Mouse (Mus musculus): Measurements from ENCODE around the gene Akr1b7. TPM values are rescaled to one million over a fixed set of nuclear protein-coding genes. Genes with fewer than 3 reads are reported as not detected.

The Akr1b7 gene
- polyA plus RNA-seq, 1 experiment from 2014 or later, result not detected

- Histone ChIP-seq H3K9ac (ENCODE audit: low read depth, low read length) (peak within 1 kb of the TSS; percentile 61), H3K4me3 (ENCODE audit: low read depth, low read length) (peak within 1 kb of the TSS; percentile 47), H3K36me3 (ENCODE audit: control insufficient read depth, insufficient read depth, low read length) (no peaks in the 10 kb centered on the region), H3K27me3 (replicated peaks; ENCODE audit: control insufficient read depth, insufficient read depth, low read length) (no peaks in the 10 kb centered on the region), H3K9me3 (ENCODE audit: control insufficient read depth, low read length) (no peaks in the 10 kb centered on the region), H3K4me2 (ENCODE audit: low read depth, low read length) (peak within 1 kb of the TSS; percentile 79), H3K27ac (replicated peaks; ENCODE audit: low read depth, low read length) (peak within 1 kb of the TSS; percentile 12), H3K4me1 (ENCODE audit: control insufficient read depth, insufficient read depth, low read length) (no peaks in the 10 kb centered on the region)
- peak; percentile 81 for DNase-seq (ENCODE audit: low spot score)
- WGBS, result 2% methylated on average over 17 of the region's 17 CpGs
- peak; percentile 72 for ATAC-seq (ENCODE audit: low read depth)
Measured at GRCm38 (mm10) chr6:34384110-34384661, 27.9 kb upstream of the Akr1b7 start, which contains the start of gene Akr1b10. Gene Akr1b10, plus strand, starts transcription at chr6:34384218.

GRCm38 (mm10) chr6:34384701-34385370 lies 27.3 kb upstream of the Akr1b7 start:
- H3K9me3 ChIP-seq (ENCODE audit: control insufficient read depth, low read length), result no peaks in the 10 kb centered on the region
- no peaks in the 10 kb centered on the region for H3K27me3 ChIP-seq (replicated peaks; ENCODE audit: control insufficient read depth, insufficient read depth, low read length)
- ATAC-seq (ENCODE audit: low read depth), result peak; percentile 77
- peak overlapping the region; percentile 47 for H3K4me3 ChIP-seq (ENCODE audit: low read depth, low read length)
- peak overlapping the region; percentile 79 for H3K4me2 ChIP-seq (ENCODE audit: low read depth, low read length)
- H3K4me1 ChIP-seq (ENCODE audit: control insufficient read depth, insufficient read depth, low read length), result no peaks in the 10 kb centered on the region
- H3K36me3 ChIP-seq (ENCODE audit: control insufficient read depth, insufficient read depth, low read length), result no peaks in the 10 kb centered on the region
- 1% methylated on average over 13 of the region's 13 CpGs for WGBS
- peak; percentile 58 for DNase-seq (ENCODE audit: low spot score)
- H3K27ac ChIP-seq (replicated peaks; ENCODE audit: low read depth, low read length), result peak overlapping the region; percentile 12
- peak overlapping the region; percentile 61 for H3K9ac ChIP-seq (ENCODE audit: low read depth, low read length)

GRCm38 (mm10) chr6:34388420-34389156 lies 23.5 kb upstream of the Akr1b7 start:
- WGBS, result 74% methylated on average over 4 of the region's 4 CpGs
- no peak overlapping the region for H3K4me3 ChIP-seq (ENCODE audit: low read depth, low read length)
- no peaks in the 10 kb centered on the region for H3K4me1 ChIP-seq (ENCODE audit: control insufficient read depth, insufficient read depth, low read length)
- peaks cover 9% of the 10 kb centered on the region; the same call in 1 of the 2 replicates for H3K9me3 ChIP-seq (ENCODE audit: control insufficient read depth, low read length)
- H3K4me2 ChIP-seq (ENCODE audit: low read depth, low read length), result no peak overlapping the region
- H3K36me3 ChIP-seq (ENCODE audit: control insufficient read depth, insufficient read depth, low read length), result peaks cover 12% of the 10 kb centered on the region; the same call in 1 of the 2 replicates
- H3K27me3 ChIP-seq (replicated peaks; ENCODE audit: control insufficient read depth, insufficient read depth, low read length), result no peaks in the 10 kb centered on the region
- peak; percentile 34; the same call in 1 of the 2 replicates for ATAC-seq (ENCODE audit: low read depth)
- DNase-seq (ENCODE audit: low spot score), result peak; percentile 47
- no peak overlapping the region for H3K27ac ChIP-seq (replicated peaks; ENCODE audit: low read depth, low read length)
- no peak overlapping the region for H3K9ac ChIP-seq (ENCODE audit: low read depth, low read length)

GRCm38 (mm10) chr6:34395897-34396296 lies 16.2 kb upstream of the Akr1b7 start:
- no peaks in the 10 kb centered on the region for H3K4me1 ChIP-seq (ENCODE audit: control insufficient read depth, insufficient read depth, low read length)
- no peak overlapping the region for H3K9ac ChIP-seq (ENCODE audit: low read depth, low read length)
- H3K4me3 ChIP-seq (ENCODE audit: low read depth, low read length), result no peak overlapping the region
- no peak overlapping the region for H3K27ac ChIP-seq (replicated peaks; ENCODE audit: low read depth, low read length)
- WGBS, result 64% methylated on average over 5 of the region's 5 CpGs
- H3K27me3 ChIP-seq (replicated peaks; ENCODE audit: control insufficient read depth, insufficient read depth, low read length), result no peaks in the 10 kb centered on the region
- H3K4me2 ChIP-seq (ENCODE audit: low read depth, low read length), result no peak overlapping the region
- peaks cover 5% of the 10 kb centered on the region; the same call in 1 of the 2 replicates for H3K9me3 ChIP-seq (ENCODE audit: control insufficient read depth, low read length)
- ATAC-seq (ENCODE audit: low read depth), result no peak
- DNase-seq (ENCODE audit: low spot score), result no peak
- H3K36me3 ChIP-seq (ENCODE audit: control insufficient read depth, insufficient read depth, low read length), result peaks cover 7% of the 10 kb centered on the region; the same call in 1 of the 2 replicates

- ATAC-seq (ENCODE audit: low read depth) (no peak), DNase-seq (ENCODE audit: low spot score) (no peak)
- Histone ChIP-seq H3K36me3 (ENCODE audit: control insufficient read depth, insufficient read depth, low read length) (no peaks in the 10 kb centered on the region), H3K27ac (replicated peaks; ENCODE audit: low read depth, low read length) (no peak overlapping the region), H3K4me3 (ENCODE audit: low read depth, low read length) (no peak overlapping the region), H3K4me1 (ENCODE audit: control insufficient read depth, insufficient read depth, low read length) (no peaks in the 10 kb centered on the region), H3K9ac (ENCODE audit: low read depth, low read length) (no peak overlapping the region), H3K27me3 (replicated peaks; ENCODE audit: control insufficient read depth, insufficient read depth, low read length) (no peaks in the 10 kb centered on the region), H3K9me3 (ENCODE audit: control insufficient read depth, low read length) (no peaks in the 10 kb centered on the region), H3K4me2 (ENCODE audit: low read depth, low read length) (no peak overlapping the region)
- WGBS, result 84% methylated on average over 6 of the region's 6 CpGs
Measured at GRCm38 (mm10) chr6:34398431-34398830, 13.7 kb upstream of the Akr1b7 start.

- no peaks in the 10 kb centered on the region for H3K4me1 ChIP-seq (ENCODE audit: control insufficient read depth, insufficient read depth, low read length)
- H3K9me3 ChIP-seq (ENCODE audit: control insufficient read depth, low read length), result no peaks in the 10 kb centered on the region
- no peak overlapping the region for H3K4me3 ChIP-seq (ENCODE audit: low read depth, low read length)
- no peaks in the 10 kb centered on the region for H3K27me3 ChIP-seq (replicated peaks; ENCODE audit: control insufficient read depth, insufficient read depth, low read length)
- no peak overlapping the region for H3K4me2 ChIP-seq (ENCODE audit: low read depth, low read length)
- WGBS, result 70% methylated on average over 13 of the region's 13 CpGs
- DNase-seq (ENCODE audit: low spot score) (no peak), ATAC-seq (ENCODE audit: low read depth) (no peak)
- H3K9ac ChIP-seq (ENCODE audit: low read depth, low read length), result no peak overlapping the region
- no peaks in the 10 kb centered on the region for H3K36me3 ChIP-seq (ENCODE audit: control insufficient read depth, insufficient read depth, low read length)
- H3K27ac ChIP-seq (replicated peaks; ENCODE audit: low read depth, low read length), result no peak overlapping the region
Measured at GRCm38 (mm10) chr6:34399606-34400220, 12.4 kb upstream of the Akr1b7 start.

GRCm38 (mm10) chr6:34400696-34401095 lies 11.4 kb upstream of the Akr1b7 start:
- Histone ChIP-seq H3K9ac (ENCODE audit: low read depth, low read length) (no peak overlapping the region), H3K27me3 (replicated peaks; ENCODE audit: control insufficient read depth, insufficient read depth, low read length) (no peaks in the 10 kb centered on the region), H3K36me3 (ENCODE audit: control insufficient read depth, insufficient read depth, low read length) (no peaks in the 10 kb centered on the region), H3K4me2 (ENCODE audit: low read depth, low read length) (no peak overlapping the region), H3K4me3 (ENCODE audit: low read depth, low read length) (no peak overlapping the region), H3K4me1 (ENCODE audit: control insufficient read depth, insufficient read depth, low read length) (no peaks in the 10 kb centered on the region), H3K9me3 (ENCODE audit: control insufficient read depth, low read length) (no peaks in the 10 kb centered on the region), H3K27ac (replicated peaks; ENCODE audit: low read depth, low read length) (no peak overlapping the region)
- ATAC-seq (ENCODE audit: low read depth), result no peak
- no peak for DNase-seq (ENCODE audit: low spot score)
- 83% methylated on average over 2 of the region's 2 CpGs for WGBS

GRCm38 (mm10) chr6:34406746-34407145 lies 5.4 kb upstream of the Akr1b7 start:
- ATAC-seq (ENCODE audit: low read depth) (no peak), DNase-seq (ENCODE audit: low spot score) (no peak)
- 85% methylated on average over 4 of the region's 4 CpGs for WGBS
- no peak overlapping the region for H3K4me3 ChIP-seq (ENCODE audit: low read depth, low read length)
- no peaks in the 10 kb centered on the region for H3K36me3 ChIP-seq (ENCODE audit: control insufficient read depth, insufficient read depth, low read length)
- no peaks in the 10 kb centered on the region for H3K27me3 ChIP-seq (replicated peaks; ENCODE audit: control insufficient read depth, insufficient read depth, low read length)
- H3K4me1 ChIP-seq (ENCODE audit: control insufficient read depth, insufficient read depth, low read length), result no peaks in the 10 kb centered on the region
- H3K9ac ChIP-seq (ENCODE audit: low read depth, low read length), result no peak overlapping the region
- H3K27ac ChIP-seq (replicated peaks; ENCODE audit: low read depth, low read length), result no peak overlapping the region
- peaks cover 6% of the 10 kb centered on the region; the same call in 1 of the 2 replicates for H3K9me3 ChIP-seq (ENCODE audit: control insufficient read depth, low read length)
- no peak overlapping the region for H3K4me2 ChIP-seq (ENCODE audit: low read depth, low read length)

Measured in embryonic facial prominence, embryonic 14.5 days (tissue).